Mouse (Mus musculus): Measurements from ENCODE around the gene Igf2bp2.
A peak's percentile ranks its signal among the peaks of the same experiment; 100 is the strongest.

Igf2bp2 gene

GRCm38 (mm10) chr16:22106012-22106584 lies 57.0 kb downstream of the Igf2bp2 start:
- no peak for DNase-seq (ENCODE audit: low spot score in 2 of 2)

DNA sequence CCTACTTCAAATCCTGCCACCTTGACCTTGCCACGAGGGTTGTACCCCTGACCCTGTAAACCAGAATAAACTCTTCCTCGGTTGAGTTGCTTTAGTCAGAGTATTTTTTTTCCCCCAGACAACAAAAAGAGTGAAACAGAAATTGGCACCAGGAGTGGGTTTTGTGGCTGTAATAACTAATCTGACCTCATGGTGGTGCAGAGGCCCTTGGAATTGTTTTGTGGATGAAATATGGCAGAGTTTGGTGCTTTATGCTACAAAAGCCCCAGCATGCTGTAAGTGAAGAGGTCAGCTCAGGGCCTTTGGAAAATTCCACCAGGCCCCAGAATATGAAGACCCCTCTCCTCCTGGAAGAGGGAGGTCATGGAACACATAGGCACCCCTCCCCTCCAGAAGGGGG lies 63.0 kb downstream of the Igf2bp2 start:
- DNase-seq (ENCODE audit: low spot score in 2 of 2), result no peak

DNA sequence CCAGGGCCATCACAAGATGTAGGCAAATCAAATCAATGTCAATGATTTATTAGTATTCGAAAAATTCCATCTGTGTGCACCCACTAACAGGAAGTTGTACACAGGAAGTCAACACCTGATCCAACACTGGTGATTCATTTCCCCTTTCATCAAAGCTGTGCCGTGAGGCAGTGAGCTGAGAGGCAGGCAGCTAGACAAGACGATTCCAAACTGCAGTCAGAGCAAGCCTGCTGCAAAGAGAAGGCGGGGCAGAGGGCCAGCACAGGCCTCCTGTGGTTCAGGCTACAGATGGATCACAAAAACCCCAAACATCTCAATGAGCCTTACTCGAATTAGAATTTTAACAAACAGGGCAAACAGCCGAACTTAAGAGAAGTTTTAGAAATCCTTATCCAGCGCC lies 65.4 kb downstream of the Igf2bp2 start:
- no peak for DNase-seq (ENCODE audit: low spot score in 2 of 2)

DNA sequence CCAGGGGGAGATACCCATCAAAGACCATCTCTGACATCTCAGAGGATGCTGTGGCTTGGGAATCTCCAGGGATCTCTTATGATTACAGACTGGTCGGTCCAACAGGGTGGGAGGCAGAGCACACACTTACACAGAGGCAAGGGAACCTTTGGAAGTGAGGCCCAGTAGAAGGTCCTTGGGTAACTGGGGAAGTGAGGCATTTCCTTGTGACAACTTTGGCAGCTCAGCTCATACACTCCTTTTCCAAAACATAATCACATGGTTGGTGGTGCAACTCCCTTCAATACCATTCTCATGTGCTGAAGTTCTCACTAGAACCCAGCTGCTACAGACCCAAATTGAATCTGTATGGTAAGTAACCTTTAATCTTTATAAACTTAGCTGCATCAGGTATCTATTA lies 67.3 kb downstream of the Igf2bp2 start:
- DNase-seq (ENCODE audit: low spot score in 2 of 2), result no peak

DNA sequence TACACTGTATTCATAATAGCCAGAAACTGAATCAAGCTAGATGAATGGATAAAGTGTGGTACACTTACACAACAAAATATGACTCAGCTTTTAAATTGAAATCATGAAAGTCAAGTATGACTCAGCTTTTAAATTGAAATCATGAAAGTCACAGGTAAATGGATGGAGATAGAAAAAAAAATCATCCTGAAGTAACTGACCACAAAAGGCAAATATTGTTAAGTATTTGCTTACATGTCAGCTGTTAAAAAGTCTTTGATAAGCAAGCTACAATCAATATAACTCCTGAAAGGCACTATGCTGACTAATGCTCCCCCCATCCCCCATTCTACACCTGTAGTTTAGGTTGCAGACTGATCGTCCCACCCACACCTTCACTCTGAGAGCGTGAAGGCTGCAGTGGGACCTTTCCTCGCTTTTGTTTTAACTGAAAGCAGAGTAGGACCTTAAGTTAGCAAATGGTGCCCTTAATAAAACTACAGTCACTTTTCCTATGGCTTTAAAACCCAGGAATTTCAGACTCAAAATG lies 71.8 kb downstream of the Igf2bp2 start:
- DNase-seq (ENCODE audit: low spot score in 2 of 2), result no peak

- no peak for DNase-seq (ENCODE audit: low spot score in 2 of 2)
Measured at GRCm38 (mm10) chr16:22085411-22085810, 77.7 kb downstream of the Igf2bp2 start.

- DNase-seq (ENCODE audit: low spot score in 2 of 2), result no peak
Measured at GRCm38 (mm10) chr16:22080125-22080710, 82.9 kb downstream of the Igf2bp2 start.

DNA sequence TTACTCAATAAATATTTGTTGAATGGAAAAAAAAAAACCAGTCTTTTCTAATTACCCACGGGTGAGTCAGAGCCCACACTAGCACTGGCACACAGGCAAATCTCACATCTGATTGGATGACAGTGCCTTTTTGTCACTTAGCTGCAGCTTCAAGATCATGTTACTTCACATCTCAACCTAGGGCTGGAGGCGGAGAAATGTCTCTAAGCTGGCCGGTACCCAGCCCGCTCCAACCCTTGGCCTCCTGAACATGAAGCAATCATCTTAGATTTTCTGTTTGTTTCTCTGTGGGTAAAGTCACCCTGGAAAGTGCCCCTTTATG lies 86.5 kb downstream of the Igf2bp2 start:
- DNase-seq (ENCODE audit: low spot score in 2 of 2), result peak; percentile 47 to 78

- DNase-seq (ENCODE audit: low spot score in 2 of 2), result no peak
Measured at GRCm38 (mm10) chr16:22075829-22076619, 87.1 kb downstream of the Igf2bp2 start.

DNA sequence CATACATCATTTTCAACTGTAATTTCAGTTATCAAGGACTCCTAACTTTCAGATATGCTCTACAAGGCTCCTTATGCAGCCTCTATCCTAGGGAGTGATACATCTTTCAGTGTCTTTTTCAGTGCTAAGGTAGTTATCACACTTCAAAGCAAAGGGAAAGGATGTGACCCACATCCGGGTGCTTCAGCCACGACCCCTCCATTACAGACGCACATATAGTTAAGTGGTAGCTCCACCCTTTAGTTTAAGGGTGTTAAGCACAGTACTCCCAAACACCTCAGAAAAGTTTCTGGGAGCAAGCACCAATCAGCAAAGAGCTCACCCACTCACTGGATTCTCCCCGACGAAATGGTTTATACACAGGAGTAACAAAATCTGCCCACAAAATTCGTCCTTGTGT lies 88.0 kb downstream of the Igf2bp2 start:
- no peak for DNase-seq (ENCODE audit: low spot score in 2 of 2)

GRCm38 (mm10) chr16:22071361-22071760 lies 91.7 kb downstream of the Igf2bp2 start:
- DNase-seq (ENCODE audit: low spot score in 2 of 2), result no peak

DNA sequence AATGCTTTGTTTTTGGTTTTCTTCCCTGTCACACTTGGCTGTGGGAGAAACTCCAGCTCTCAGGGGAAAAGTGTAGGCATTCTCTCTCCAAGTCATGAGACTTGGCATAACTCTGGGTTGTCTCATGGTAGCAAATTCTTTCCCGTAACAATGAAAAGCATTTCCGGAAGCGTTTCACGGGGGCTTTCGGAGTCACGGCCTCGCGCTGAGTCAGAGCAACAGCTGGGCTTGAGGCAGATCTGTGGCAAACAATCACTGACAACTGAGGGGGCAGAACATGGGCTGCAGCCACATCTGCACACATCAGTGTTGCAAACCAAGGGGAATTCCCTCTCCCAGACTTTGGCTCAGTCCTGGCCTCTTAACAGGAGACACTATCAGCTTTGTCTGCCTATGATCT lies 95.7 kb downstream of the Igf2bp2 start:
- DNase-seq (ENCODE audit: low spot score in 2 of 2), result no peak

DNA sequence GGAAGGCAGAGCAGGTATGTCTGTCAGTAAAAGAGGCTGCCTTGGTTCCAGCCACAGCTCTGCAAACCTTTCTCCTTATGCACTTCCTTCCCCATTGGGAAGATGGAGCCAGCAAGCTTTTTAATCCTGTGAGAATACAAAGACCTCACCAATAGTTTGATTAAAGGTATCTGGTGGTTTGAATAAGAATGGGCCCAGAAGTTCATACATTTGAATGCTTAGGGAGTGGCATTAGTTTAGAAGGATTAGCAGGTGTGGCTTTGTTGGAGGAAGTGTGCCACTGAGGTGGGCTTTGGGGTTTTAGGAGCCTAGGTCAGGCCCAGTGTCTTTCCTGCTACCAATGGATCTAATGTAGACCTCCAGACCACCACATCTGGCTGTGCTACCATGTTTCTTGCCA lies 97.6 kb downstream of the Igf2bp2 start:
- DNase-seq (ENCODE audit: low spot score in 2 of 2), result no peak

GRCm38 (mm10) chr16:22062284-22062683 lies 100.8 kb downstream of the Igf2bp2 start:
- DNase-seq (ENCODE audit: low spot score in 2 of 2), result no peak

GRCm38 (mm10) chr16:22061555-22062160 lies 101.4 kb downstream of the Igf2bp2 start:
- DNase-seq (ENCODE audit: low spot score in 2 of 2), result no peak

DNA sequence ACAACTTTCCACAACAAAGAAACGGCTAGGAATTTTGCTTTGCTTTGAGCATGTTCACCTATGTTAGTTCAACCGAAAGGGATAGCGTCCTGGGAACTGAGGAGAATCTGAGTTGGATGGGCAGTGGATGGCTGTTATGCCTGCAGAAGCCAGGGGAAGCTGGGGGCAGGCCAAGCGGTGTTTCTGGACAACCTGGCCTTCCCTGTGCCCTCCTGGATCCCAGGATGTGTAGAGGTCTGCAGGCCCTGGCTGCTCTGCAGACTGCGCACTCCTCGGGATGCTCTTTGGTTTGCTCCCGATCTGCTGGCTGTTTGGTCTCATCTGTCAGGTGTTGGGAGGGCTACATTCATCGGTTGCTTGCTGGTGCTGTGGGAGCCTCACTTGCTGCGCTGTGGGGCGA lies 102.7 kb downstream of the Igf2bp2 start:
- no peak for DNase-seq (ENCODE audit: low spot score in 2 of 2)

GRCm38 (mm10) chr16:22058871-22059270 lies 104.2 kb downstream of the Igf2bp2 start:
- DNase-seq (ENCODE audit: low spot score in 2 of 2), result no peak

- no peak for DNase-seq (ENCODE audit: low spot score in 2 of 2)
Measured at GRCm38 (mm10) chr16:22057498-22057897, 105.6 kb downstream of the Igf2bp2 start.

- no peak for DNase-seq (ENCODE audit: low spot score in 2 of 2)
Measured at GRCm38 (mm10) chr16:22053411-22053810, 109.7 kb downstream of the Igf2bp2 start.

- DNase-seq (ENCODE audit: low spot score in 2 of 2), result no peak
Measured at GRCm38 (mm10) chr16:22046739-22047366, 116.2 kb downstream of the Igf2bp2 start.

GRCm38 (mm10) chr16:22045930-22046329 lies 117.2 kb downstream of the Igf2bp2 start:
- DNase-seq (ENCODE audit: low spot score in 2 of 2), result no peak

GRCm38 (mm10) chr16:22043830-22044229 lies 119.3 kb downstream of the Igf2bp2 start:
- no peak for DNase-seq (ENCODE audit: low spot score in 2 of 2)

Data from urinary bladder, postnatal 36 days (tissue).